In the genomic region with DNA sequence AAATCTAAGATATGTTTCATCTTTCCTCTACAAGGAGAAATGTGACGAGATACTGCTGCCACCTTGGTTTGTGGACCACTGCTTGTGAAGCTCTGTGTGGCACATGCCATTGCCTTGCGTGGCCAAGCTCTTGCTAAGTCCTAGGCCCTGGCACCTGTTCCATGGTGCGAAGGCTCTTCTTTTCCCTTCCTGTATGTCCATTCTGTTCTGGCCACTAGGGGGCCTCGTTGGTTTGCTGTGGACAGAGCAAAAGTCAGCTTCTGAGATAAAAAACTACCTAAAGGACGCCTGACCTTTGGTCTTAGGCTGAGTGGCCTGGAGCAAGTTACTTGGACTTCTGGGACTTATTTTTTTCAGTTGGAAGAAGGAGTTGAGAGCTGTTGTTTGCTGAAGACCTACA, we compare ENCODE assay signal across 8 mouse cellular contexts. TPM values are rescaled to one million over a fixed set of nuclear protein-coding genes. Genes with fewer than 3 reads are reported as not detected.
A peak's percentile ranks its signal among the peaks of the same experiment; 100 is the strongest.
DNase-seq lines count a peak whose midpoint lies in the region; ATAC-seq and TF ChIP-seq lines count a peak whose summit lies in the region.

No protein-coding gene starts in this region.

- H3K9me3 ChIP-seq in heart, embryonic 10.5 days: no peaks in the 10 kb centered on the region
- H3K9me3 ChIP-seq in lung, embryonic 14.5 days (ENCODE audit: low read depth, low read length): no peaks in the 10 kb centered on the region

- peak; percentile 76 for TF ChIP-seq CTCF in Patski (IDR thresholded peaks at IDR 0.05)
- TF ChIP-seq CTCF in lung, embryonic 14.5 days (IDR thresholded peaks at IDR 0.05; ENCODE audit: low read depth): peak; percentile 71

- DNase-seq in 3T3-L1 (ENCODE audit: low read depth, low spot score) (peak; percentile 43), Patski (ENCODE audit: low read depth, low spot score) (no peak)
- peak; percentile 88 to 93 for DNase-seq in cerebellum, postnatal 14 days
- DNase-seq in heart, embryonic 10.5 days (ENCODE audit: low spot score): peak; percentile 79
- DNase-seq in layer of hippocampus, adult 11-12 months (ENCODE audit: low spot score): peak; percentile 76
- DNase-seq in lung, embryonic 14.5 days: peak; percentile 68
- peak; percentile 57 for DNase-seq in right cerebral cortex, postnatal 25 days

- H3K4me3 ChIP-seq in heart, embryonic 10.5 days: no peak overlapping the region
- no peak overlapping the region for H3K4me3 ChIP-seq in lung, embryonic 14.5 days (ENCODE audit: low read depth, low read length)

- H3K27me3 ChIP-seq in Patski: peaks cover 8% of the 10 kb centered on the region
- no peaks in the 10 kb centered on the region for H3K27me3 ChIP-seq in heart, embryonic 10.5 days (ENCODE audit: insufficient read depth, poor library complexity, severe bottlenecking)
- no peaks in the 10 kb centered on the region for H3K27me3 ChIP-seq in lung, embryonic 14.5 days (ENCODE audit: insufficient read depth, low read length)

- ATAC-seq in Patski: no peak
- no peak for ATAC-seq in lung, embryonic 14.5 days (ENCODE audit: insufficient read depth)
- ATAC-seq in monocyte, adult 5-6 weeks (replicated peaks; ENCODE audit: insufficient number of reproducible peaks, low FRiP score, low TSS enrichment, poor library complexity, severe bottlenecking): no peak

- 27% methylated on average over 5 of the region's 5 CpGs for WGBS in heart, embryonic 10.5 days
- WGBS in lung, embryonic 14.5 days: 39% methylated on average over 5 of the region's 5 CpGs

- H3K4me2 ChIP-seq in lung, embryonic 14.5 days: no peak overlapping the region

- no peak overlapping the region for H3K9ac ChIP-seq in lung, embryonic 14.5 days

- in situ Hi-C loops in Patski (cut with MboI; ENCODE audit: low pct_unique_long_range_greater_than_20kb): no loop called here

- H3K36me3 ChIP-seq in heart, embryonic 10.5 days: no peaks in the 10 kb centered on the region
- no peaks in the 10 kb centered on the region for H3K36me3 ChIP-seq in lung, embryonic 14.5 days (ENCODE audit: insufficient read depth)

- H3K4me1 ChIP-seq in heart, embryonic 10.5 days: no peaks in the 10 kb centered on the region
- H3K4me1 ChIP-seq in lung, embryonic 14.5 days (ENCODE audit: insufficient read depth): no peaks in the 10 kb centered on the region

- POLR2A ChIA-PET in Patski (lab: Charles Lee): interaction anchor here (1.0 kb wide), 1 partner anchor 96 kb away, joined by 3 read pairs; no protein-coding TSS in a partner anchor

- CTCF ChIA-PET in Patski (lab: Charles Lee): no interaction called here

- H3K27ac ChIP-seq in heart, embryonic 10.5 days: no peak overlapping the region
- no peak overlapping the region for H3K27ac ChIP-seq in lung, embryonic 14.5 days (ENCODE audit: low read depth)

RNA-seq across cellular contexts. Expression of gene Neurod6, which starts 36.1 kb away (rescaled TPM):
- polyA plus RNA-seq in Patski (2021): not detected
- polyA plus RNA-seq in heart, embryonic 10.5 days (2016; fragmentation: Nextera tagmentation; extraction: Ambion mirVana): not detected in 2 replicates
- not detected in 2 replicates for polyA plus RNA-seq in lung, embryonic 14.5 days (2014; fragmentation: Nextera tagmentation; extraction: Ambion mirVana)
- total RNA-seq in monocyte, adult 5-6 weeks (2017): not detected in 3 replicates
